Comparison of ENCODE assay signal across 26 mouse cellular contexts in genomic region chr4:105870512-105870911, GRCm38 (mm10).
DNase-seq lines count a peak whose midpoint lies in the region; ATAC-seq and TF ChIP-seq lines count a peak whose summit lies in the region.
"Had no signal": no experiment of that assay in that cellular context is flagged by ENCODE, and none has a peak within 500 bp of the region (broad histone marks: within the 10 kb centered on the region; RNA-seq: fewer than 3 reads in every experiment).

No protein-coding gene starts in this region.

- H3K27ac ChIP-seq in intestine, embryonic 14.5 days (ENCODE audit: low read depth) = no peak overlapping the region
- H3K27ac ChIP-seq in intestine, embryonic 15.5 days = no peak overlapping the region
- peak overlapping the region; percentile 49 for H3K27ac ChIP-seq in lung, postnatal 0 days (ENCODE audit: low read length)
- H3K27ac ChIP-seq: embryonic facial prominence, embryonic 13.5 days; forebrain, embryonic 12.5 days; kidney, embryonic 15.5 days; liver, embryonic 15.5 days; midbrain, embryonic 13.5 days had no signal

- peak; percentile 41 for DNase-seq in intestine, embryonic 14.5 days (ENCODE audit: low spot score)
- peak; percentile 23 for DNase-seq in lung, postnatal 0 days (ENCODE audit: low spot score)
- DNase-seq in lung, postnatal 36 days = no peak
- DNase-seq in adipocyte (ENCODE audit: low spot score) = peak; percentile 21
- peak; percentile 15 for DNase-seq in yolk sac, embryonic 10.5 days (ENCODE audit: low spot score)
- no peak for DNase-seq in spleen, postnatal 14 days (ENCODE audit: low spot score in 2 of 2)
- DNase-seq: adrenal gland, adult 2 months; cerebellum, adult 18-20 months; cerebellum, postnatal 14 days; gastrocnemius, postnatal 36 days; kidney, postnatal 4 days; right cerebral cortex, postnatal 25 days; spleen, adult 18-20 months; thymus, adult 2 months; thymus, postnatal 4 days had no signal

- WGBS in intestine, embryonic 14.5 days = 54% methylated on average over 3 of the region's 3 CpGs
- 55% methylated on average over 3 of the region's 3 CpGs for WGBS in intestine, embryonic 15.5 days
- WGBS in lung, postnatal 0 days = 50% methylated on average over 3 of the region's 3 CpGs

- no peak overlapping the region for H3K4me3 ChIP-seq in intestine, embryonic 14.5 days (ENCODE audit: low read depth, low read length)
- no peak overlapping the region for H3K4me3 ChIP-seq in intestine, embryonic 15.5 days (replicated peaks)
- H3K4me3 ChIP-seq in lung, postnatal 0 days (ENCODE audit: low read depth, low read length) = no peak overlapping the region
- H3K4me3 ChIP-seq: embryonic facial prominence, embryonic 13.5 days; erythroblast, embryonic 14.5 days; forebrain, embryonic 12.5 days; kidney, embryonic 15.5 days; liver, embryonic 15.5 days; midbrain, embryonic 13.5 days had no signal

- H3K4me2 ChIP-seq in intestine, embryonic 14.5 days (ENCODE audit: low read length) = no peak overlapping the region
- no peak overlapping the region for H3K4me2 ChIP-seq in intestine, embryonic 15.5 days (replicated peaks)
- no peak overlapping the region for H3K4me2 ChIP-seq in lung, postnatal 0 days (replicated peaks; ENCODE audit: low read depth, low read length)
- H3K4me2 ChIP-seq: embryonic facial prominence, embryonic 13.5 days; forebrain, embryonic 12.5 days; kidney, embryonic 15.5 days; liver, embryonic 15.5 days; midbrain, embryonic 13.5 days had no signal

- H3K27me3 ChIP-seq in intestine, embryonic 14.5 days (replicated peaks; ENCODE audit: control insufficient read depth, insufficient read depth, low read length) = no peaks in the 10 kb centered on the region
- H3K27me3 ChIP-seq in intestine, embryonic 15.5 days (replicated peaks) = no peaks in the 10 kb centered on the region
- H3K27me3 ChIP-seq in lung, postnatal 0 days (replicated peaks; ENCODE audit: insufficient read depth, low read length) = no peaks in the 10 kb centered on the region
- H3K27me3 ChIP-seq: embryonic facial prominence, embryonic 13.5 days; forebrain, embryonic 12.5 days; liver, embryonic 15.5 days; midbrain, embryonic 13.5 days; Patski had no signal

- H3K4me1 ChIP-seq in intestine, embryonic 14.5 days (replicated peaks; ENCODE audit: control insufficient read depth, insufficient read depth, low read length) = no peaks in the 10 kb centered on the region
- H3K4me1 ChIP-seq in intestine, embryonic 15.5 days (replicated peaks) = no peaks in the 10 kb centered on the region
- peaks cover 7% of the 10 kb centered on the region; the same call in 1 of the 2 replicates for H3K4me1 ChIP-seq in lung, postnatal 0 days (ENCODE audit: insufficient read depth, low read depth, low read length)
- H3K4me1 ChIP-seq: forebrain, embryonic 12.5 days; liver, embryonic 15.5 days; midbrain, embryonic 13.5 days had no signal

- TF ChIP-seq CTCF in lung, postnatal 0 days (IDR thresholded peaks at IDR 0.05) = no peak

- no peak for ATAC-seq in intestine, embryonic 14.5 days (replicated peaks; ENCODE audit: low FRiP score, low TSS enrichment, low read depth)
- ATAC-seq in intestine, embryonic 15.5 days = no peak
- peak; percentile 25; the same call in 1 of the 2 replicates for ATAC-seq in lung, postnatal 0 days
- ATAC-seq: CD4-positive, CD25-positive, alpha-beta regulatory T cell, adult 4 months; hindbrain, embryonic 16.5 days; intestine, postnatal 0 days; midbrain, embryonic 13.5 days; Patski had no signal

- no peaks in the 10 kb centered on the region for H3K9me3 ChIP-seq in intestine, embryonic 14.5 days (ENCODE audit: control insufficient read depth, low read length)
- no peaks in the 10 kb centered on the region for H3K9me3 ChIP-seq in intestine, embryonic 15.5 days
- H3K9me3 ChIP-seq in lung, postnatal 0 days (ENCODE audit: low read length) = no peaks in the 10 kb centered on the region
- H3K9me3 ChIP-seq: forebrain, embryonic 12.5 days; kidney, embryonic 15.5 days; liver, embryonic 15.5 days; midbrain, embryonic 13.5 days had no signal

- no peak overlapping the region for H3K9ac ChIP-seq in intestine, embryonic 14.5 days (ENCODE audit: low read length)
- no peak overlapping the region for H3K9ac ChIP-seq in intestine, embryonic 15.5 days
- no peak overlapping the region for H3K9ac ChIP-seq in lung, postnatal 0 days (replicated peaks; ENCODE audit: low read depth)
- H3K9ac ChIP-seq: embryonic facial prominence, embryonic 13.5 days; forebrain, embryonic 12.5 days; kidney, embryonic 15.5 days; liver, embryonic 15.5 days; midbrain, embryonic 13.5 days had no signal

- no peaks in the 10 kb centered on the region for H3K36me3 ChIP-seq in intestine, embryonic 14.5 days (ENCODE audit: control insufficient read depth, insufficient read depth, low read length)
- H3K36me3 ChIP-seq in intestine, embryonic 15.5 days = no peaks in the 10 kb centered on the region
- H3K36me3 ChIP-seq in lung, postnatal 0 days (ENCODE audit: insufficient read depth, low read length) = no peaks in the 10 kb centered on the region
- H3K36me3 ChIP-seq: embryonic facial prominence, embryonic 13.5 days; forebrain, embryonic 12.5 days; kidney, embryonic 15.5 days; liver, embryonic 15.5 days; midbrain, embryonic 13.5 days had no signal

- TF ChIP-seq EP300 in lung, postnatal 0 days (IDR thresholded peaks at IDR 0.05) = no peak

Comparison
In these comparisons a context has a peak if more than half of its experiments do, and no peak if none do; other contexts are left out.
1. DNase-seq: peak in intestine, embryonic 14.5 days (single experiment), lung, postnatal 0 days (single experiment), adipocyte (single experiment) and yolk sac, embryonic 10.5 days (single experiment); none in lung, postnatal 36 days (single experiment) and spleen, postnatal 14 days (0 of 2).